ENCODE assay signal across 8 mouse cellular contexts in the genomic region with DNA sequence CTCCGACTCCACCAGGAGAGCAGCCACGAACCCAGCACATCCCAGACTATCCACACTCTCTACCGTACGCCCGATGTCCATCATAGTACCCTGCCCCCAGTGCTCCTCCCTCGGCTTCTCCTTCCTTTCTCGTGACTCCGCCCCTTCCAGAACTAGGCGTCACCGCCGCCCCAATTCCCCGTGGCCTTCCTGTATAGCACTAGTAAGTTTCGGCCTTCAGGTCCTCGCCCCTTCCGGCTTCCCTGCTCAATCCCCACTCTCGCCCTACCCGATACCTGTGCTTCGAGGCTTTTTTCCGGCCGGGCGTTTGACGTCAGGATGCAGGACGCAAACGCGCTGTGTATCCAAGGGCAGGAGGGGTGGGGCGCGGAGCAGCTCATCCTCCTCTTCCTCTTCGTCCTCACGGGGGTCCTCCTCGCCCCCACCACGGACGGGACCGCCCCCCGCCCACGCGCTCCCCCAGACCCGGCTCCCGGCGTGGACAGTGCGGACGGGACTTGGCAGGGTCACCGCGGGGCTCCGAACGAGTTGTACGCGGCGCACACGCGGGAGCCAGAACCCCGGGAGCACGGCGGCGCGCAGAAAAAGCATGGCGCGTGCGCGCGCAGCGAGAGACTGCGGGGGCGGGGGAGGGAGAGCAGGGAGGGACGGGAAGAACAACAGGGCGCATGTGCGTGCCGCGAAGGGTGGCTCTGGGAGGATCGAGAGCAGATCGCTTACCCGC. TPM values are rescaled to one million over a fixed set of nuclear protein-coding genes. Genes with fewer than 3 reads are reported as not detected.
A peak's percentile ranks its signal among the peaks of the same experiment; 100 is the strongest.
DNase-seq lines count a peak whose midpoint lies in the region; ATAC-seq and TF ChIP-seq lines count a peak whose summit lies in the region.

Gtpbp6 (minus strand) TSS at position 617 of the 724 bp plus-strand sequence.

- ATAC-seq in embryonic facial prominence, embryonic 13.5 days (ENCODE audit: insufficient number of reproducible peaks, insufficient read depth, low FRiP score, low TSS enrichment, low read depth), result peak; percentile 87
- ATAC-seq in limb, embryonic 12.5 days (ENCODE audit: insufficient number of reproducible peaks, insufficient read depth, low FRiP score, low TSS enrichment, low read depth), result peak; percentile 89
- ATAC-seq in midbrain, embryonic 15.5 days (replicated peaks), result peak; percentile 81

- H3K27ac ChIP-seq in embryonic facial prominence, embryonic 13.5 days, result peak within 1 kb of the TSS; percentile 99
- H3K27ac ChIP-seq in kidney, adult 2 months (ENCODE audit: insufficient read depth, low read depth, low read length), result peak within 1 kb of the TSS; percentile 54
- H3K27ac ChIP-seq in limb, embryonic 12.5 days, result peak within 1 kb of the TSS; percentile 98
- peak within 1 kb of the TSS; percentile 97 for H3K27ac ChIP-seq in midbrain, embryonic 15.5 days
- H3K27ac ChIP-seq in spleen, adult 2 months (ENCODE audit: insufficient read depth, low read length), result peak within 1 kb of the TSS; percentile 85

- under 1% methylated on average over 70 of the region's 71 CpGs for WGBS in embryonic facial prominence, embryonic 13.5 days
- under 1% methylated on average over 71 of the region's 71 CpGs for WGBS in kidney, adult 2 months
- under 1% methylated on average over 71 of the region's 71 CpGs for WGBS in limb, embryonic 12.5 days
- WGBS in midbrain, embryonic 15.5 days, result 0% methylated on average over 70 of the region's 71 CpGs
- WGBS in spleen, adult 2 months, result under 1% methylated on average over 71 of the region's 71 CpGs

- H3K36me3 ChIP-seq in embryonic facial prominence, embryonic 13.5 days, result peaks cover 50% of the 10 kb centered on the region
- no peaks in the 10 kb centered on the region; the same call in 1 of the 2 replicates for H3K36me3 ChIP-seq in kidney, adult 2 months (ENCODE audit: control insufficient read depth, insufficient read depth, low read length)
- peaks cover 44% of the 10 kb centered on the region for H3K36me3 ChIP-seq in limb, embryonic 12.5 days
- peaks cover 38% of the 10 kb centered on the region for H3K36me3 ChIP-seq in midbrain, embryonic 15.5 days (replicated peaks)
- H3K36me3 ChIP-seq in spleen, adult 2 months (ENCODE audit: control insufficient read depth, insufficient read depth, low read length), result peaks cover 21% of the 10 kb centered on the region

- TF ChIP-seq POLR2A in kidney, adult 2 months (IDR thresholded peaks at IDR 0.05; ENCODE audit: low read depth, low read length), result no peak
- peak; percentile 40 for TF ChIP-seq POLR2A in spleen, adult 2 months (IDR thresholded peaks at IDR 0.05; ENCODE audit: low read depth, low read length)

- H3K4me2 ChIP-seq in embryonic facial prominence, embryonic 13.5 days, result peak within 1 kb of the TSS; percentile 91
- H3K4me2 ChIP-seq in limb, embryonic 12.5 days, result peak within 1 kb of the TSS; percentile 93
- H3K4me2 ChIP-seq in midbrain, embryonic 15.5 days, result peak within 1 kb of the TSS; percentile 93

- TF ChIP-seq CTCF in kidney, adult 2 months (conservative IDR thresholded peaks at IDR 0.05; ENCODE audit: insufficient read depth, insufficient read length, low read depth, low read length), result no peak
- TF ChIP-seq CTCF in spleen, adult 2 months (IDR thresholded peaks at IDR 0.05; ENCODE audit: extremely low read depth, insufficient read depth, insufficient read length, insufficient replicate concordance), result no peak

- DNase-seq in 3134 (ENCODE audit: extremely low read depth, insufficient read length, low spot score), result peak; percentile 95
- peak; percentile 97 to 99 for DNase-seq in adrenal gland, postnatal 36 days
- DNase-seq in heart, adult 18-20 months, result peak; percentile 96 to 98
- peak; percentile 99 for DNase-seq in kidney, adult 2 months
- DNase-seq in spleen, adult 2 months (ENCODE audit: low read depth in 1 of 2, low spot score in 2 of 2), result peak; percentile 88 to 92

- no peaks in the 10 kb centered on the region for H3K9me3 ChIP-seq in embryonic facial prominence, embryonic 13.5 days
- peaks cover 3% of the 10 kb centered on the region; the same call in 1 of the 2 replicates for H3K9me3 ChIP-seq in limb, embryonic 12.5 days
- no peaks in the 10 kb centered on the region for H3K9me3 ChIP-seq in midbrain, embryonic 15.5 days

- H3K4me1 ChIP-seq in embryonic facial prominence, embryonic 13.5 days, result peaks cover 11% of the 10 kb centered on the region
- no peaks in the 10 kb centered on the region for H3K4me1 ChIP-seq in kidney, adult 2 months (ENCODE audit: control insufficient read depth, insufficient read depth, low read length)
- H3K4me1 ChIP-seq in limb, embryonic 12.5 days (replicated peaks), result peaks cover 17% of the 10 kb centered on the region
- peaks cover 21% of the 10 kb centered on the region for H3K4me1 ChIP-seq in midbrain, embryonic 15.5 days
- peaks cover 4% of the 10 kb centered on the region for H3K4me1 ChIP-seq in spleen, adult 2 months (ENCODE audit: control insufficient read depth, insufficient read depth, insufficient read length)

- peak within 1 kb of the TSS; percentile 81 for H3K4me3 ChIP-seq in embryonic facial prominence, embryonic 13.5 days
- peak within 1 kb of the TSS; percentile 73 for H3K4me3 ChIP-seq in kidney, adult 2 months (ENCODE audit: insufficient read depth, low read depth, low read length)
- peak within 1 kb of the TSS; percentile 79 for H3K4me3 ChIP-seq in limb, embryonic 12.5 days (replicated peaks)
- peak within 1 kb of the TSS; percentile 74 for H3K4me3 ChIP-seq in midbrain, embryonic 15.5 days
- peak within 1 kb of the TSS; percentile 89 for H3K4me3 ChIP-seq in spleen, adult 2 months (ENCODE audit: extremely low read depth, insufficient read depth, insufficient read length)

- no peaks in the 10 kb centered on the region for H3K27me3 ChIP-seq in embryonic facial prominence, embryonic 13.5 days
- no peaks in the 10 kb centered on the region for H3K27me3 ChIP-seq in kidney, adult 2 months (replicated peaks; ENCODE audit: control insufficient read depth, insufficient read depth, low read length)
- H3K27me3 ChIP-seq in limb, embryonic 12.5 days, result no peaks in the 10 kb centered on the region; the same call in 1 of the 2 replicates
- no peaks in the 10 kb centered on the region for H3K27me3 ChIP-seq in midbrain, embryonic 15.5 days (replicated peaks)
- H3K27me3 ChIP-seq in spleen, adult 2 months (ENCODE audit: control insufficient read depth, insufficient read depth, low read length), result no peaks in the 10 kb centered on the region

- H3K9ac ChIP-seq in embryonic facial prominence, embryonic 13.5 days, result peak within 1 kb of the TSS; percentile 85
- H3K9ac ChIP-seq in limb, embryonic 12.5 days (replicated peaks), result peak within 1 kb of the TSS; percentile 83
- H3K9ac ChIP-seq in midbrain, embryonic 15.5 days, result peak within 1 kb of the TSS; percentile 72

RNA-seq across cellular contexts. Expression of gene Gtpbp6, which starts in this region (rescaled TPM):
- 10 to 100 TPM; 50.6 to 71.9 TPM for total RNA-seq in adrenal gland, postnatal 36 days (2021)
- 32.0 and 42.1 TPM in 2 replicates for polyA plus RNA-seq in embryonic facial prominence, embryonic 13.5 days (2015; fragmentation: Nextera tagmentation; extraction: Ambion mirVana)
- 10 to 100 TPM; 24.8 to 31.3 TPM for total RNA-seq in heart, adult 18-20 months (2021)
- polyA plus RNA-seq in kidney, adult 2 months (2012; rRNA removed), result 50.6 and 65.8 TPM in 2 replicates
- polyA plus RNA-seq in limb, embryonic 12.5 days (2016; fragmentation: Nextera tagmentation; extraction: Ambion mirVana), result 41.7 and 42.5 TPM in 2 replicates
- polyA plus RNA-seq in midbrain, embryonic 15.5 days (2015; fragmentation: Nextera tagmentation; extraction: Ambion mirVana), result 67.0 and 67.3 TPM in 2 replicates
- 156 and 207 TPM in 2 replicates for polyA plus RNA-seq in spleen, adult 2 months (2012; rRNA removed)

Comparison
In these comparisons a context has a peak if more than half of its experiments do, and no peak if none do; other contexts are left out.
1. Peak in every context shown above with its lines: DNase-seq, ATAC-seq, H3K4me3 ChIP-seq and H3K27ac ChIP-seq.